Mouse (Mus musculus) bone marrow, adult 2 months (tissue): ENCODE data around the gene Itgb5. TPM values are rescaled to one million over a fixed set of nuclear protein-coding genes. Genes with fewer than 3 reads are reported as not detected.

Experiments used
- H3K27ac ChIP-seq: fragments of 200-500 bp; 2 replicates; pipeline ENCODE4 v1.5.1; 2012; ENCODE audit warnings: low read depth, mild to moderate bottlenecking, control low read depth, inconsistent platforms, low read length; ENCODE audit not compliant: control insufficient read depth, poor library complexity, insufficient read depth
- H3K4me1 ChIP-seq: fragments of 200-500 bp; 2 replicates; pipeline ENCODE4 v1.6.1; 2011; ENCODE audit warnings: low read length; ENCODE audit not compliant: control insufficient read depth, insufficient read depth
- H3K4me3 ChIP-seq: fragments of 200-500 bp; replicated peaks from 2 replicates; pipeline ENCODE3; 2011; ENCODE audit warnings: mild to moderate bottlenecking, low read depth, low read length, control low read depth; ENCODE audit not compliant: control insufficient read depth
- CTCF ChIP-seq: fragments of 200-500 bp; IDR thresholded peaks from 2 replicates; pipeline ENCODE4 v1.5.1; 2011; ENCODE audit warnings: low read length, control low read depth; ENCODE audit not compliant: control insufficient read depth, insufficient read depth
- POLR2A ChIP-seq: fragments of 200-500 bp; IDR thresholded peaks from 2 replicates; pipeline ENCODE4 v1.6.1; 2011; ENCODE audit warnings: low read depth, mild to moderate bottlenecking, control low read depth, low read length, borderline replicate concordance; ENCODE audit not compliant: control insufficient read depth
- WGBS: fragments of 180-500 bp; shearing (Covaris S2); methylation state at CpG from one replicate; pipeline ENCODE4 v1.1.7; 2018; 5-methylcytosine and 5-hydroxymethylcytosine counted together
- polyA plus RNA-seq: library from polyadenylated mRNA; stranded (reverse); fragments of >200 nt; gene quantifications from 2 replicates; pipeline ENCODE4 v1.2.4, GENCODE M21; 2011; ENCODE audit warnings: low replicate concordance; ENCODE audit not compliant: missing spikeins, insufficient read depth, insufficient read length

Itgb5 gene
- polyA plus RNA-seq, result 25.0 and 31.1 TPM in 2 replicates

GRCm38 (mm10) chr16:33829301-33829831 lies at the start of gene Itgb5:
TSS of gene Itgb5 (plus strand) at chr16:33829665.
- H3K4me3 ChIP-seq, result peak within 1 kb of the TSS; percentile 63
- TF ChIP-seq CTCF, result no peak
- no peak for TF ChIP-seq POLR2A
- no peaks in the 10 kb centered on the region for H3K4me1 ChIP-seq
- 3% methylated on average over 43 of the region's 43 CpGs for WGBS
- H3K27ac ChIP-seq, result peak within 1 kb of the TSS; percentile 4; the same call in 1 of the 2 replicates

GRCm38 (mm10) chr16:33781789-33782728 lies 47.4 kb upstream of the Itgb5 start:
- H3K27ac ChIP-seq, result peak overlapping the region; percentile 12; the same call in 1 of the 2 replicates

GRCm38 (mm10) chr16:33782729-33783091 lies 46.8 kb upstream of the Itgb5 start:
- H3K4me1 ChIP-seq, result peaks cover 6% of the 10 kb centered on the region
- no peak overlapping the region for H3K27ac ChIP-seq
- no peak overlapping the region for H3K4me3 ChIP-seq
- TF ChIP-seq POLR2A, result no peak
- no peak for TF ChIP-seq CTCF
- 38% methylated on average over 1 of the region's 1 CpGs for WGBS

More at GRCm38 (mm10) chr16:33781789-33782728, 47.4 kb upstream of the Itgb5 start:
- H3K4me3 ChIP-seq, result no peak overlapping the region
- 20% methylated on average over 5 of the region's 5 CpGs for WGBS
- peaks cover 6% of the 10 kb centered on the region for H3K4me1 ChIP-seq
- TF ChIP-seq CTCF (no peak), POLR2A (no peak)

GRCm38 (mm10) chr16:33784547-33784946 lies 44.9 kb upstream of the Itgb5 start:
- TF ChIP-seq CTCF (no peak), POLR2A (no peak)
- Histone ChIP-seq H3K27ac (no peak overlapping the region), H3K4me1 (peaks cover 6% of the 10 kb centered on the region), H3K4me3 (no peak overlapping the region)
- WGBS, result 21% methylated on average over 1 of the region's 1 CpGs

DNA sequence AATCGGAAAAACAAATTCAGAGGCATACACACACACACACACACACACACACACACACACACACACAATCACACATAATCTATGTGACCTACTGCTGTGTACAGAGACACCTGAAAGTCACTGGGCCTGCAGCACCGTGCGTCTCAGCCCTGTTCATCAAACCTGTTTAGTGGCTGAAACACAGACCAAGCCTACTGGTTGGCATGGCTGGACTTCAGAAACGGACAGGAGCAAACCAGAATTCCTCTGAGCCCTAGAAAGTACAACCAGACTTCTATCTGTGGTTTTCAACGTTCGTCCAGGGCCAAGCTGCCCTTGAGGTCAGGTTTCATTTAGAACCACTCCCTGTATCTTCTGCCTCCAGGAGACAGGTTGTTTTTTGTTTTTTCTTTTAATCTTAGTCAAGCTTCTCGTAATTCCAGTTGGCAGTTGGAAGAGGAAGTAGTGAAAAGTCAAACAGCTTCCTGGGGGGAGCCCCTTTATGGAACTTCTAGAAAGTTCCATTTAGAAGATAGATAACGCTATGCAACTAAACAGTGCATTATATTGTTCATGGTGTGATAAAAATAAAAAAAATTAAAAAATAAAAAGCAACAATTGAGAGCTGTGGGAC lies 44.3 kb upstream of the Itgb5 start:
- Histone ChIP-seq H3K4me3 (no peak overlapping the region), H3K4me1 (peaks cover 6% of the 10 kb centered on the region), H3K27ac (peak overlapping the region; percentile 80; the same call in 1 of the 2 replicates)
- WGBS, result 4% methylated on average over 8 of the region's 8 CpGs
- TF ChIP-seq POLR2A, result no peak
- no peak for TF ChIP-seq CTCF

- no peak for TF ChIP-seq POLR2A
- no peak for TF ChIP-seq CTCF
- peaks cover 3% of the 10 kb centered on the region for H3K4me1 ChIP-seq
- no peak overlapping the region for H3K4me3 ChIP-seq
- no peak overlapping the region for H3K27ac ChIP-seq
- 37% methylated on average over 7 of the region's 7 CpGs for WGBS
These were observed 42.6 kb upstream of the Itgb5 start for GRCm38 (mm10) chr16:33786657-33787390.

DNA sequence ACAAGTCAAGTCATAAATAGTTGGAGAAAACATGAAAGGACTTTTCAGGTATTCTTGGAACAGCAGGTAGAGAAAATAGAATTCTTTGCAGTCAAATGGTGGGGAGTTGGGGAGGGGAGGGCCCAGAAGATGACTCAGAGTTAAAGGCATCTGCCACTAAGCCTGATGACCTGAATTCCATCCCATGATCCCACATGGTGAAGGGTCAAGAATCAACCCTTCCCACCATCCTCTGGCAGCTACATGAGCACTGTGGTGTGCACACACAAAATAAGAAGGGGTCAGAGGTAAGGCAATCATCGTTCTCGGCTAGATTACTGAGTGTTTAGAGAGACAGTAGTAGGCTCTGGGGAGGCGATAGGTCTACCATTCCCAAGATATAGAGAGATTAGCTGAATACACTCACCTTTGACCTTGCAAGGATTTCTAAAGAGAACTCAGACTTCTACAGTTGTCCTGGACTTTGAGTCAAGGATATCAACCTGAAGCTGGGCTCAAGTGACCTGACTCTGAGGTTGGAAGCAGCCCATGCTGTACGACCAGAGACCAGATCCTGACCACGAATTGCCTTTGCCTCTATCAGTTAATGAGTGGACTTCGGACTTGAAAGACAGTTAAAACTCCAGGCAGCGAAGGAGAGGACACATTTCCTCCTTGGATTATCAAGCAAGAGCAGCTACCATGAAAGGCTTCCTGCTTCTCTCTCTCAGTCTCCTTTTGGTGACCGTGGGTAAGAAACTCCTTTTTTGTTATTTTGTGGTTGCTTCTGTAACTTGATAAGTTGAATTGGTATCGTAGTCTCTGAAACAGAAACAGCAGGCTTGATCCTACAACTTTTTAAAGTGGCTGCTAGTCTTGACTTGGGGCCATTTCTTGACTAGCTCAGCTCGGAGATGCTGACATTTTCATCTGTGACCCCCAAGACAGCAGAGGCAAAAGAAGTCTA lies 35.3 kb upstream of the Itgb5 start, which contains the start of gene Muc13:
Gene Muc13 (plus strand): TSS at position 192 of the 946 bp plus-strand sequence.
- Histone ChIP-seq H3K4me1 (peaks cover 5% of the 10 kb centered on the region), H3K27ac (peak within 1 kb of the TSS; percentile 30)
- WGBS, result 19% methylated on average over 10 of the region's 10 CpGs

More for the DNA sequence above, 35.3 kb upstream of the Itgb5 start, which contains the start of gene Muc13:
- no peak for TF ChIP-seq CTCF
- TF ChIP-seq POLR2A, result no peak
- H3K4me3 ChIP-seq, result no peak within 1 kb of the TSS
